7 mouse cellular contexts compared by ENCODE assay signal in genomic region chr4:59764950-59765349, GRCm38 (mm10). TPM values are rescaled to one million over a fixed set of nuclear protein-coding genes. Genes with fewer than 3 reads are reported as not detected.
DNase-seq lines count a peak whose midpoint lies in the region; ATAC-seq and TF ChIP-seq lines count a peak whose summit lies in the region.

No protein-coding gene starts in this region.

- 50% methylated on average over 7 of the region's 7 CpGs for WGBS in kidney, postnatal 0 days
- 53% methylated on average over 7 of the region's 7 CpGs for WGBS in kidney, adult 2 months
- WGBS in forebrain, embryonic 14.5 days = 84% methylated on average over 7 of the region's 7 CpGs
- 50% methylated on average over 7 of the region's 7 CpGs for WGBS in liver, embryonic 13.5 days (ENCODE audit: insufficient replicate concordance)

- peak overlapping the region; percentile 37 for H3K4me2 ChIP-seq in kidney, postnatal 0 days (ENCODE audit: low read length)
- peak overlapping the region; percentile 10; the same call in 1 of the 2 replicates for H3K4me2 ChIP-seq in forebrain, embryonic 14.5 days (ENCODE audit: low read length)
- H3K4me2 ChIP-seq in liver, embryonic 13.5 days = peak overlapping the region; percentile 11; the same call in 1 of the 2 replicates

- H3K9me3 ChIP-seq in kidney, postnatal 0 days (replicated peaks; ENCODE audit: low read length) = no peaks in the 10 kb centered on the region
- H3K9me3 ChIP-seq in forebrain, embryonic 14.5 days (replicated peaks; ENCODE audit: control insufficient read depth, low read length) = no peaks in the 10 kb centered on the region
- H3K9me3 ChIP-seq in liver, embryonic 13.5 days (replicated peaks) = no peaks in the 10 kb centered on the region

- ATAC-seq in kidney, postnatal 0 days (replicated peaks; ENCODE audit: low FRiP score, low read depth) = no peak
- no peak for ATAC-seq in forebrain, embryonic 14.5 days
- ATAC-seq in liver, embryonic 13.5 days (ENCODE audit: low read depth) = no peak

- H3K4me3 ChIP-seq in kidney, postnatal 0 days (replicated peaks; ENCODE audit: low read depth, low read length) = no peak overlapping the region
- no peak overlapping the region for H3K4me3 ChIP-seq in kidney, adult 2 months (ENCODE audit: insufficient read depth, low read depth, low read length)
- no peak overlapping the region for H3K4me3 ChIP-seq in cortical plate, adult 2 months (ENCODE audit: insufficient read depth, low read length)
- no peak overlapping the region for H3K4me3 ChIP-seq in forebrain, embryonic 14.5 days (ENCODE audit: low read depth, low read length)
- H3K4me3 ChIP-seq in liver, embryonic 13.5 days (replicated peaks) = no peak overlapping the region

- no peak for TF ChIP-seq CTCF in kidney, postnatal 0 days (IDR thresholded peaks at IDR 0.05; ENCODE audit: low read depth)
- TF ChIP-seq CTCF in kidney, adult 2 months (conservative IDR thresholded peaks at IDR 0.05; ENCODE audit: insufficient read depth, insufficient read length, low read depth, low read length) = no peak
- TF ChIP-seq CTCF in cortical plate, adult 2 months (IDR thresholded peaks at IDR 0.05; ENCODE audit: extremely low read depth, insufficient read depth, low read length) = no peak

- H3K27ac ChIP-seq in kidney, postnatal 0 days = peak overlapping the region; percentile 73
- no peak overlapping the region for H3K27ac ChIP-seq in kidney, adult 2 months (ENCODE audit: insufficient read depth, low read depth, low read length)
- 0 out of 2 replicates have a peak overlapping the region, but pooled peaks have one; percentile 72 for H3K27ac ChIP-seq in cortical plate, adult 2 months (ENCODE audit: insufficient read depth, low read length)
- H3K27ac ChIP-seq in forebrain, embryonic 14.5 days (ENCODE audit: low read depth, low read length) = peak overlapping the region; percentile 50; the same call in 1 of the 2 replicates
- no peak overlapping the region for H3K27ac ChIP-seq in liver, embryonic 13.5 days

- H3K27me3 ChIP-seq in kidney, postnatal 0 days (ENCODE audit: insufficient read depth, low read length) = no peaks in the 10 kb centered on the region
- H3K27me3 ChIP-seq in kidney, adult 2 months (replicated peaks; ENCODE audit: control insufficient read depth, insufficient read depth, low read length) = no peaks in the 10 kb centered on the region
- H3K27me3 ChIP-seq in forebrain, embryonic 14.5 days (replicated peaks; ENCODE audit: control insufficient read depth, insufficient read depth, low read length) = no peaks in the 10 kb centered on the region
- H3K27me3 ChIP-seq in liver, embryonic 13.5 days = no peaks in the 10 kb centered on the region

- no peak overlapping the region for H3K9ac ChIP-seq in kidney, postnatal 0 days (ENCODE audit: low read depth, low read length)
- H3K9ac ChIP-seq in forebrain, embryonic 14.5 days (ENCODE audit: low read length) = no peak overlapping the region
- no peak overlapping the region for H3K9ac ChIP-seq in liver, embryonic 13.5 days

- no peak for DNase-seq in kidney, postnatal 0 days (ENCODE audit: low spot score)
- DNase-seq in kidney, adult 2 months = no peak
- DNase-seq in forebrain, embryonic 14.5 days (ENCODE audit: low spot score) = no peak
- no peak for DNase-seq in liver, embryonic 13.5 days
- no peak for DNase-seq in right cerebral cortex, postnatal 10 days (ENCODE audit: low spot score in 2 of 2)
- no peak for DNase-seq in spleen, adult 12 weeks (ENCODE audit: low spot score)

- H3K4me1 ChIP-seq in kidney, postnatal 0 days (replicated peaks; ENCODE audit: insufficient read depth, low read length) = peaks cover 13% of the 10 kb centered on the region
- H3K4me1 ChIP-seq in kidney, adult 2 months (ENCODE audit: control insufficient read depth, insufficient read depth, low read length) = no peaks in the 10 kb centered on the region
- no peaks in the 10 kb centered on the region for H3K4me1 ChIP-seq in cortical plate, adult 2 months (ENCODE audit: control insufficient read depth, insufficient read depth, low read length)
- no peaks in the 10 kb centered on the region for H3K4me1 ChIP-seq in forebrain, embryonic 14.5 days (ENCODE audit: control insufficient read depth, insufficient read depth, low read length)
- H3K4me1 ChIP-seq in liver, embryonic 13.5 days (replicated peaks) = peaks cover 8% of the 10 kb centered on the region; the same call in 1 of the 2 replicates

- TF ChIP-seq POLR2A in kidney, adult 2 months (IDR thresholded peaks at IDR 0.05; ENCODE audit: low read depth, low read length) = no peak
- no peak for TF ChIP-seq POLR2A in cortical plate, adult 2 months (IDR thresholded peaks at IDR 0.05; ENCODE audit: extremely low read depth, insufficient read depth, low read length)

- H3K36me3 ChIP-seq in kidney, postnatal 0 days (ENCODE audit: insufficient read depth, low read length) = 0 out of 2 replicates have a peak, but pooled peaks cover 4% of the 10 kb centered on the region
- H3K36me3 ChIP-seq in kidney, adult 2 months (ENCODE audit: control insufficient read depth, insufficient read depth, low read length) = no peaks in the 10 kb centered on the region
- peaks cover 4% of the 10 kb centered on the region; the same call in 1 of the 2 replicates for H3K36me3 ChIP-seq in forebrain, embryonic 14.5 days (ENCODE audit: control insufficient read depth, insufficient read depth, low read length)
- peaks cover 4% of the 10 kb centered on the region for H3K36me3 ChIP-seq in liver, embryonic 13.5 days

RNA-seq across cellular contexts. Expression of gene Inip, which starts 36.4 kb away (rescaled TPM):
- 40.2 and 45.3 TPM in 2 replicates for polyA plus RNA-seq in kidney, postnatal 0 days (2015; fragmentation: Nextera tagmentation; extraction: Ambion mirVana)
- 5.7 and 7.5 TPM in 2 replicates for polyA plus RNA-seq in kidney, adult 2 months (2012; rRNA removed)
- 21.9 and 22.3 TPM in 2 replicates for polyA plus RNA-seq in cortical plate, adult 2 months (2012; rRNA removed)
- polyA plus RNA-seq in forebrain, embryonic 14.5 days (2014; fragmentation: Nextera tagmentation; extraction: Ambion mirVana) = 68.0 and 72.1 TPM in 2 replicates
- polyA plus RNA-seq in liver, embryonic 13.5 days (2015; fragmentation: Nextera tagmentation; extraction: Ambion mirVana) = 24.7 and 30.0 TPM in 2 replicates

RNA-seq across cellular contexts. Expression of gene Snx30, which starts 40.7 kb away (rescaled TPM):
- 6.0 and 7.0 TPM in 2 replicates for polyA plus RNA-seq in kidney, postnatal 0 days (2015; fragmentation: Nextera tagmentation; extraction: Ambion mirVana)
- 4.8 and 5.2 TPM in 2 replicates for polyA plus RNA-seq in kidney, adult 2 months (2012; rRNA removed)
- polyA plus RNA-seq in cortical plate, adult 2 months (2012; rRNA removed) = 14.6 and 14.7 TPM in 2 replicates
- polyA plus RNA-seq in forebrain, embryonic 14.5 days (2014; fragmentation: Nextera tagmentation; extraction: Ambion mirVana) = 9.8 and 11.4 TPM in 2 replicates
- 3.4 and 4.5 TPM in 2 replicates for polyA plus RNA-seq in liver, embryonic 13.5 days (2015; fragmentation: Nextera tagmentation; extraction: Ambion mirVana)

Comparison
In these comparisons a context has a peak if more than half of its experiments do, and no peak if none do; other contexts are left out.
1. H3K27ac ChIP-seq: peak in kidney, postnatal 0 days (single experiment), cortical plate, adult 2 months (single experiment) and forebrain, embryonic 14.5 days (single experiment); none in kidney, adult 2 months (single experiment) and liver, embryonic 13.5 days (single experiment).
2. Peak in every context shown above with its lines, with median percentiles within 50 percentile points of each other: H3K4me2 ChIP-seq.